Mouse (Mus musculus) limb, embryonic 15.5 days (tissue): ENCODE data around the gene Coq10a. TPM values are rescaled to one million over a fixed set of nuclear protein-coding genes. Genes with fewer than 3 reads are reported as not detected.
"Not testable (repeated sequence)": the region's sequence is repeated elsewhere in the genome, so short reads cannot be mapped to it uniquely, and the experiment has no call there.

Experiments used
- ATAC-seq: fragments of 200-750 bp; cut with Nextera tagmentation; 2 replicates; pipeline ENCODE4 v1.8.0; 2017; ENCODE audit warnings: low read depth, moderate TSS enrichment; ENCODE audit not compliant: insufficient number of reproducible peaks, low FRiP score, low TSS enrichment
- H3K27ac ChIP-seq: fragments of 300-500 bp; sonication (generic); 2 replicates; pipeline ENCODE4 v1.5.1; 2015; ENCODE audit warnings: moderate library complexity, mild to moderate bottlenecking, inconsistent platforms
- H3K27me3 ChIP-seq: fragments of 300-500 bp; sonication (generic); 2 replicates; pipeline ENCODE4 v1.6.1; 2015; ENCODE audit warnings: inconsistent platforms
- H3K36me3 ChIP-seq: fragments of 300-500 bp; sonication (generic); 2 replicates; pipeline ENCODE4 v1.6.1; 2015; ENCODE audit warnings: inconsistent platforms
- H3K4me1 ChIP-seq: fragments of 300-500 bp; sonication (generic); 2 replicates; pipeline ENCODE4 v1.6.1; 2015; ENCODE audit warnings: inconsistent platforms
- H3K4me2 ChIP-seq: fragments of 300-500 bp; sonication (generic); 2 replicates; pipeline ENCODE4 v1.6.1; 2015; ENCODE audit warnings: mild to moderate bottlenecking, inconsistent platforms
- H3K4me3 ChIP-seq: fragments of 300-500 bp; sonication (generic); 2 replicates; pipeline ENCODE4 v1.5.1; 2015; ENCODE audit warnings: mild to moderate bottlenecking, inconsistent platforms
- H3K9ac ChIP-seq: fragments of 300-500 bp; sonication (generic); 2 replicates; pipeline ENCODE4 v1.6.1; 2015; ENCODE audit warnings: inconsistent platforms
- H3K9me3 ChIP-seq: fragments of 300-500 bp; sonication (generic); 2 replicates; pipeline ENCODE4 v1.6.1; 2016; ENCODE audit warnings: inconsistent platforms
- WGBS: fragments of 180-500 bp; shearing (Covaris S2); methylation state at CpG from one replicate; pipeline ENCODE4 v1.1.7; 2015; 5-methylcytosine and 5-hydroxymethylcytosine counted together
- polyA plus RNA-seq: library from polyadenylated mRNA; unstranded; fragments of >200 nt; fragmentation: Nextera tagmentation; extraction: Ambion mirVana; gene quantifications from 2 replicates; pipeline ENCODE4 v1.2.1, GENCODE M21; 2015

Coq10a gene
- polyA plus RNA-seq, 1 experiment from 2014 or later: 13.4 TPM

DNA sequence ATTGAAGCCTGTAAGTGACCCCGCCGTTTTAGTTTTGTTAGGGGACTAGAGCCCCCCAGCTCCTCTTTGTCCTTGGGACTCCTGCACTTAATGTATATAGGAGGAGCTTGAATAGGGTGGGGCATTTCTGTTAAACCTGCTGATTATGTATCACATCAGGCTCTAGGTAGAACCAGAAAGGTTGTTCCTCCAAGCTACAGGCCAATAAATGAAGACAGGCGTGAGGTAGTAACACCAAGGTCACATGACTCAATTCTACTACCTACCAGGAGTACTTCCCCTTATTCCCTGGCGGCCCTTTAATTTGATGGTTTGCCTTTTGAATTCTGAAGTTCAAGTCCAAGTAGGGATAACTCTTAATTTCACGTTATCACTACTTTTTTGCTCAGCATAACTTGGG, 30.4 kb downstream of the Coq10a start:
- H3K9ac ChIP-seq: peak overlapping the region; percentile 85
- no peaks in the 10 kb centered on the region for H3K9me3 ChIP-seq
- peaks cover 19% of the 10 kb centered on the region for H3K4me1 ChIP-seq
- H3K4me2 ChIP-seq: peak overlapping the region; percentile 73
- H3K4me3 ChIP-seq: peak overlapping the region; percentile 94
- H3K27ac ChIP-seq: peak overlapping the region; percentile 93
- WGBS: 12% methylated on average over 5 of the region's 5 CpGs
- H3K36me3 ChIP-seq: no peaks in the 10 kb centered on the region
- no peaks in the 10 kb centered on the region for H3K27me3 ChIP-seq
- no peak for ATAC-seq

- Histone ChIP-seq H3K4me2 (peak within 1 kb of the TSS; percentile 73), H3K27ac (peak within 1 kb of the TSS; percentile 93), H3K9me3 (no peaks in the 10 kb centered on the region), H3K4me1 (peaks cover 19% of the 10 kb centered on the region), H3K36me3 (no peaks in the 10 kb centered on the region), H3K4me3 (peak within 1 kb of the TSS; percentile 94), H3K27me3 (no peaks in the 10 kb centered on the region), H3K9ac (peak within 1 kb of the TSS; percentile 85)
- 1% methylated on average over 61 of the region's 61 CpGs for WGBS
- peak; percentile 99 for ATAC-seq
These were observed 31.3 kb downstream of the Coq10a start, which contains the start of gene Cs for GRCm38 (mm10) chr10:128337306-128338181. TSS of gene Cs (plus strand) at chr10:128337734.

- ATAC-seq: no peak
- Histone ChIP-seq H3K36me3 (no peaks in the 10 kb centered on the region), H3K9ac (0 out of 2 replicates have a peak overlapping the region, but pooled peaks have one; percentile 35), H3K27me3 (no peaks in the 10 kb centered on the region), H3K4me3 (peak overlapping the region; percentile 94; the same call in 1 of the 2 replicates), H3K27ac (peak overlapping the region; percentile 93; the same call in 1 of the 2 replicates), H3K9me3 (no peaks in the 10 kb centered on the region), H3K4me2 (peak overlapping the region; percentile 73), H3K4me1 (peaks cover 19% of the 10 kb centered on the region)
- WGBS: 72% methylated on average over 3 of the region's 3 CpGs
These were observed 32.2 kb downstream of the Coq10a start for GRCm38 (mm10) chr10:128336597-128336996.

DNA sequence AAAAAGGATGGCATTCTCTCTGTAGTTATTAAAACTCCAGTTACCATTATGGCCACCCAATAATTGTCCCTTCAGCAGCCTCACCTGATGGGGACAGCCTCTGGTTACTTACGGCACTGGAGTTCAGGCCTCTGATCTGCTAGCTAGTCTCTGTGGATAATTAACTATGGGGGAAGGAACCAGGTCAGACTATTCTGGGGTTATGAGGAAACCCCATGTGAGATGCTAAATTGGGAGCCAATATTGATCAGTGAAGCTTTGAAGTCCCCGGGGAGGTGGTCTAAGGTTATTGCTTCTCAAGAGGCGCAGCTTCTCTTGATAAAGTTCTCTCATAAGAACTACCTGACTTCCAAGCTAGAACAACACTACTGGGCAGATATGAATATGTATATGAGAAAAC, 32.6 kb downstream of the Coq10a start:
- Histone ChIP-seq H3K4me2 (no peak overlapping the region), H3K36me3 (no peaks in the 10 kb centered on the region), H3K27ac (no peak overlapping the region), H3K9ac (no peak overlapping the region), H3K9me3 (no peaks in the 10 kb centered on the region), H3K4me3 (no peak overlapping the region), H3K4me1 (peaks cover 19% of the 10 kb centered on the region), H3K27me3 (no peaks in the 10 kb centered on the region)
- ATAC-seq: no peak
- 93% methylated on average over 3 of the region's 3 CpGs for WGBS

GRCm38 (mm10) chr10:128335582-128335981, 33.2 kb downstream of the Coq10a start:
- Histone ChIP-seq H3K9ac (no peak overlapping the region), H3K9me3 (no peaks in the 10 kb centered on the region), H3K27ac (no peak overlapping the region), H3K4me3 (no peak overlapping the region), H3K4me1 (peaks cover 19% of the 10 kb centered on the region), H3K27me3 (no peaks in the 10 kb centered on the region), H3K36me3 (no peaks in the 10 kb centered on the region), H3K4me2 (no peak overlapping the region)
- 3% methylated on average over 4 of the region's 4 CpGs for WGBS
- no peak for ATAC-seq

DNA sequence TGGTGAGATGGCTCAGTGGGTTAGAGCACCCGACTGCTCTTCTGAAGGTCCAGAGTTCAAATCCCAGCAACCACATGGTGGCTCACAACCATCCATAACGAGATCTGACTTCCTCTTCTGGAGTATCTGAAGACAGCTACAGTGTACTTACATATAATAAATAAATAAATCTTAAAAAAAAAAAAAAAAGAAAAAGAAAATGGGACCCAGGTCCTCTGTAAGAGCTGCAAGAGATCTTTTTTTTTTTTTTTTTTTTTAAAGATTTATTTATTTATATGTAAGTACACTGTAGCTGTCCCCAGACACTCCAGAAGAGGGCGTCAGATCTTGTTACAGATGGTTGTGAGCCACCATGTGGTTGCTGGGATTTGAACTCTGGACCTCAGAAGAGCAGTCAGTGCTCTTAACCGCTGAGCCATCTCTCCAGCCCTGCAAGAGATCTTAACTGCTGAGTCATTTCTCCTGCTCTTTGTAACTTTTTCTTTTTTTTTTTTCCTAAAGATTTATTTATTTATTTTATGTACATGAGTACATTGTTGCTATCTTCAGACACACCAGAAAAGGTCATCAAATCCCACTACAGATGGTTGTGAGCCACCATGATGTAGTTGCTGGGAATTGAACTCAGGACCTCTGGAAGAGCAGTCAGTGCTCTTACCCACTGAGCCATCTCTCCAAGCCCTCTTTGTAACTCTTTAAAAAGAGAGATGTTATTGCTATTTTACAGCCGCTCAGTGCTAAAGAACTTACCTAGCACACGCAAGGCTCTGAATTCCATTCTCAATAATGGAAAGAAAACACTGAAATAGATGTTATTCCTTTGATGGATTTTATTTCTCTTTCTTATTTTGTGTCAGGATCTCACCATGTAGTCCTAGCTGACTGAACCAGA, 36.2 kb downstream of the Coq10a start:
- not testable (repeated sequence) for H3K9ac ChIP-seq, H3K27me3 ChIP-seq, H3K4me3 ChIP-seq, H3K9me3 ChIP-seq, H3K4me2 ChIP-seq, H3K4me1 ChIP-seq, H3K27ac ChIP-seq, ATAC-seq
- peaks cover 13% of the 10 kb centered on the region for H3K36me3 ChIP-seq
- 77% methylated on average over 6 of the region's 6 CpGs for WGBS

DNA sequence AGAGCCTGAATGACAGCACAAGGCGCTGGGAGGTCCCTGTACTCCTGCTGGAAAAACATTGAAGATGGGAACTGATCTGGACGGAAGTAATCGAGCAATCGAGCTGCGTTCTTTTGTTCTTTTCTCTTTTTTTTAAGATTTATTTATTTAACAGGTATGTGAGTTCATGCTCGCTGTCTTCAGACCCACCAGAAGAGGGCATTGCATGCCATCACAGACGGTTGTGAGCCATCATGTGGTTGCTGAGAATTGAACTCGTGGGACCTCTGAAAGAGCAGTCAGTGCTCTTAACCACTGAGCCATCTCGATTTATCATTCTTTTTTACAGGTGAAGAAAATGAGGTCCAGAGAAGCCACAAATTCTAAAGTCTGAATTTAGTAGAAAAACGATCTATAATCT, 41.2 kb downstream of the Coq10a start:
- Histone ChIP-seq H3K36me3 (peaks cover 33% of the 10 kb centered on the region), H3K9ac (no peak overlapping the region), H3K4me2 (no peak overlapping the region), H3K9me3 (no peaks in the 10 kb centered on the region), H3K27me3 (no peaks in the 10 kb centered on the region), H3K4me1 (peaks cover 9% of the 10 kb centered on the region), H3K4me3 (no peak overlapping the region), H3K27ac (no peak overlapping the region)
- WGBS: 85% methylated on average over 10 of the region's 10 CpGs
- ATAC-seq: no peak

DNA sequence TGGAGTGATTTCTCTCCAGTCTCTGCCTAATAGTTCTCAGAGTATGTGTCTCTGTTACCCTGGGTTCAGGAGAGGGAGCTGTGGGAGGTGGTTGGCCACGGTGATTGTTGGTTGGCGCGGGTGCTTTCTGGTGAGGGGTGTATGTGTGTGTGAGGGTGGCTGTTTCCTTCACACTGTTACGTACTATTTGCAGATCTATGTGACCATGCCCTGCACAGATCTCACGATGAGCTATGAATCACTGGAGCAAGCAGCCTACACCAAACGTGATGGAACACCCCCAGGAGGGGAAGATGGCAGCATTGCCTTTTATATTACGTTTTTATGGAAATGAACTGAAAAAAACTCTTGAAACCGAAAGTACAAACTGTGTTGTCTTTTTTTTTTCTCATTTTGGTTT, 42.0 kb downstream of the Coq10a start:
- H3K4me1 ChIP-seq: peaks cover 9% of the 10 kb centered on the region
- H3K36me3 ChIP-seq: peaks cover 33% of the 10 kb centered on the region
- 94% methylated on average over 8 of the region's 8 CpGs for WGBS
- ATAC-seq: no peak
- no peak overlapping the region for H3K4me3 ChIP-seq
- no peaks in the 10 kb centered on the region for H3K27me3 ChIP-seq
- H3K27ac ChIP-seq: no peak overlapping the region
- no peak overlapping the region for H3K4me2 ChIP-seq
- H3K9me3 ChIP-seq: no peaks in the 10 kb centered on the region
- H3K9ac ChIP-seq: no peak overlapping the region

GRCm38 (mm10) chr10:128323516-128323915, 45.3 kb downstream of the Coq10a start:
- 66% methylated on average over 8 of the region's 8 CpGs for WGBS
- H3K9me3 ChIP-seq: no peaks in the 10 kb centered on the region

GRCm38 (mm10) chr10:128322141-128323108, 46.4 kb downstream of the Coq10a start, which contains the start of gene Cnpy2:
TSS of gene Cnpy2 (plus strand) at chr10:128322459.
- ATAC-seq: peak; percentile 88
- peak within 1 kb of the TSS; percentile 81 for H3K4me3 ChIP-seq
- under 1% methylated on average over 40 of the region's 40 CpGs for WGBS
- peaks cover 51% of the 10 kb centered on the region for H3K36me3 ChIP-seq
- H3K4me1 ChIP-seq: peaks cover 12% of the 10 kb centered on the region
- H3K27ac ChIP-seq: peak within 1 kb of the TSS; percentile 97
- H3K4me2 ChIP-seq: peak within 1 kb of the TSS; percentile 78
- no peaks in the 10 kb centered on the region for H3K27me3 ChIP-seq
- peak within 1 kb of the TSS; percentile 94 for H3K9ac ChIP-seq
- H3K9me3 ChIP-seq: no peaks in the 10 kb centered on the region

More at GRCm38 (mm10) chr10:128323516-128323915, 45.3 kb downstream of the Coq10a start:
- Histone ChIP-seq H3K27ac (0 out of 2 replicates have a peak overlapping the region, but pooled peaks have one; percentile 97), H3K9ac (peak overlapping the region; percentile 94), H3K36me3 (peaks cover 49% of the 10 kb centered on the region), H3K27me3 (no peaks in the 10 kb centered on the region), H3K4me1 (peaks cover 12% of the 10 kb centered on the region), H3K4me2 (peak overlapping the region; percentile 78), H3K4me3 (peak overlapping the region; percentile 81)
- no peak for ATAC-seq

DNA sequence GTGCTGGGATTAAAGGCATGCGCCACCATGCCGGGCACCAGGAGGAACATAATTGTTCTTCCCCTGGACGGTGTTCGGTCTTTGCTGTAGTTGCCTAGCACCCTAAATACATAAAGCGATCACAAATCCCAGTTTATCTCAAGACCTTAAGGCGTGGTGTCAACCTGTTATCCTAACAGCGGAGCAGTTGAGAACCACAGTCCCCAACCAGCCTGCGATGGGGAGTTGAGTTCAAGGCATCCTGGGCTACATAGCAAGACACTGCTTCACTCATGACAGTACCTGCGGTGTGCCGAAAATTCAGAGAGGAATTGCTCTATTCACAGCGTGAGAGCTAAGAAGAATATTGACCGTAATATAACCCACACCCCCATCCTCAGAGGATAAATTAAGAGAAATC, 47.2 kb downstream of the Coq10a start:
- 58% methylated on average over 12 of the region's 12 CpGs for WGBS
- peaks cover 49% of the 10 kb centered on the region for H3K36me3 ChIP-seq
- no peak for ATAC-seq
- peaks cover 12% of the 10 kb centered on the region for H3K4me1 ChIP-seq
- H3K4me2 ChIP-seq: peak overlapping the region; percentile 78
- H3K9me3 ChIP-seq: no peaks in the 10 kb centered on the region
- H3K27ac ChIP-seq: peak overlapping the region; percentile 97
- no peaks in the 10 kb centered on the region for H3K27me3 ChIP-seq
- H3K9ac ChIP-seq: 0 out of 2 replicates have a peak overlapping the region, but pooled peaks have one; percentile 10
- peak overlapping the region; percentile 81 for H3K4me3 ChIP-seq
